Comparison of ENCODE assay signal across 20 mouse cellular contexts in genomic region chr1:127514479-127514878, GRCm38 (mm10).
A peak's percentile ranks its signal among the peaks of the same experiment; 100 is the strongest.
DNase-seq lines count a peak whose midpoint lies in the region; ATAC-seq and TF ChIP-seq lines count a peak whose summit lies in the region.
"Had no signal": no experiment of that assay in that cellular context is flagged by ENCODE, and none has a peak within 500 bp of the region (broad histone marks: within the 10 kb centered on the region; RNA-seq: fewer than 3 reads in every experiment).

No protein-coding gene starts in this region.

- peaks cover 9% of the 10 kb centered on the region for H3K9me3 ChIP-seq in kidney, embryonic 16.5 days (ENCODE audit: low read length)
- H3K9me3 ChIP-seq: hindbrain, embryonic 15.5 days had no signal

- no peak for TF ChIP-seq CTCF in spleen, adult 2 months (IDR thresholded peaks at IDR 0.05; ENCODE audit: extremely low read depth, insufficient read depth, insufficient read length, insufficient replicate concordance)

- TF ChIP-seq POLR2A in spleen, adult 2 months (IDR thresholded peaks at IDR 0.05; ENCODE audit: low read depth, low read length): no peak

- peak; percentile 15 for DNase-seq in adrenal gland, postnatal 14 days
- DNase-seq in adrenal gland, postnatal 36 days: no peak
- peak; percentile 92 for DNase-seq in A20 (ENCODE audit: low read depth, low spot score)
- DNase-seq in spleen, adult 2 months (ENCODE audit: low read depth in 1 of 2, low spot score in 2 of 2): peak; percentile 87 to 91
- no peak for DNase-seq in frontal cortex, postnatal 25 days (ENCODE audit: low spot score in 2 of 2)
- no peak for DNase-seq in left cerebral cortex, postnatal 10 days (ENCODE audit: extremely low spot score in 1 of 2, low spot score in 2 of 2)
- DNase-seq: adrenal gland, postnatal 10 days; cerebellum, adult 9-10 months; forebrain, postnatal 0 days; gastrocnemius, postnatal 10 days; right cerebral cortex, postnatal 25 days had no signal

- WGBS in spleen, adult 2 months: 8% methylated on average over 3 of the region's 3 CpGs
- 63% methylated on average over 3 of the region's 3 CpGs for WGBS in kidney, embryonic 16.5 days

- ATAC-seq in megakaryocyte, adult 5-6 weeks (ENCODE audit: poor library complexity, severe bottlenecking): peak; percentile 31; the same call in 1 of the 2 replicates
- ATAC-seq in kidney, embryonic 16.5 days (ENCODE audit: low FRiP score, low TSS enrichment): no peak
- ATAC-seq: forebrain, postnatal 0 days; intestine, postnatal 0 days had no signal

- intact Hi-C loops in left cerebral cortex, postnatal 10 days (cut with DNase I): loop anchor here (5.0 kb wide), 1 partner anchor 233 kb away; no protein-coding TSS in a partner anchor

- H3K9ac ChIP-seq in kidney, embryonic 16.5 days (replicated peaks; ENCODE audit: low read length): no peak overlapping the region
- H3K9ac ChIP-seq: forebrain, postnatal 0 days; hindbrain, embryonic 15.5 days; limb, embryonic 12.5 days; neural tube, embryonic 13.5 days had no signal

- H3K4me3 ChIP-seq in spleen, adult 2 months (ENCODE audit: extremely low read depth, insufficient read depth, insufficient read length): no peak overlapping the region
- no peak overlapping the region for H3K4me3 ChIP-seq in kidney, embryonic 16.5 days (ENCODE audit: low read length)
- H3K4me3 ChIP-seq: hindbrain, embryonic 15.5 days; layer of hippocampus, adult 2 months; limb, embryonic 12.5 days; neural tube, embryonic 13.5 days had no signal

- no peaks in the 10 kb centered on the region for H3K27me3 ChIP-seq in spleen, adult 2 months (ENCODE audit: control insufficient read depth, insufficient read depth, low read length)
- no peaks in the 10 kb centered on the region for H3K27me3 ChIP-seq in kidney, embryonic 16.5 days (ENCODE audit: insufficient read depth, low read length)
- H3K27me3 ChIP-seq: hindbrain, embryonic 15.5 days; limb, embryonic 12.5 days had no signal

- peak overlapping the region; percentile 94 for H3K27ac ChIP-seq in spleen, adult 2 months (ENCODE audit: insufficient read depth, low read length)
- H3K27ac ChIP-seq in kidney, embryonic 16.5 days (ENCODE audit: low read length): no peak overlapping the region
- H3K27ac ChIP-seq: hindbrain, embryonic 15.5 days; kidney, postnatal 0 days; layer of hippocampus, adult 2 months; limb, embryonic 12.5 days; neural tube, embryonic 13.5 days; stomach, postnatal 0 days had no signal

- H3K36me3 ChIP-seq in spleen, adult 2 months (ENCODE audit: control insufficient read depth, insufficient read depth, low read length): no peaks in the 10 kb centered on the region
- no peaks in the 10 kb centered on the region for H3K36me3 ChIP-seq in kidney, embryonic 16.5 days (ENCODE audit: insufficient read depth, low read length)
- H3K36me3 ChIP-seq: hindbrain, embryonic 15.5 days; limb, embryonic 12.5 days had no signal

- H3K4me1 ChIP-seq in spleen, adult 2 months (ENCODE audit: control insufficient read depth, insufficient read depth, insufficient read length): peaks cover 21% of the 10 kb centered on the region; the same call in 1 of the 2 replicates
- no peaks in the 10 kb centered on the region for H3K4me1 ChIP-seq in kidney, embryonic 16.5 days (ENCODE audit: insufficient read depth, low read length)
- H3K4me1 ChIP-seq: hindbrain, embryonic 15.5 days; limb, embryonic 12.5 days; neural tube, embryonic 13.5 days had no signal

- no peak overlapping the region for H3K4me2 ChIP-seq in kidney, embryonic 16.5 days (replicated peaks; ENCODE audit: low read depth, low read length)
- H3K4me2 ChIP-seq: hindbrain, embryonic 15.5 days; limb, embryonic 12.5 days; neural tube, embryonic 13.5 days had no signal

Comparison
In these comparisons a context has a peak if more than half of its experiments do, and no peak if none do; other contexts are left out.
1. DNase-seq: peak in adrenal gland, postnatal 14 days (single experiment), A20 (single experiment) and spleen, adult 2 months (2 of 2); none in adrenal gland, postnatal 36 days (0 of 2), frontal cortex, postnatal 25 days (0 of 2) and left cerebral cortex, postnatal 10 days (0 of 2).